Mouse (Mus musculus): ENCODE results near the gene Nipal3.

DNA sequence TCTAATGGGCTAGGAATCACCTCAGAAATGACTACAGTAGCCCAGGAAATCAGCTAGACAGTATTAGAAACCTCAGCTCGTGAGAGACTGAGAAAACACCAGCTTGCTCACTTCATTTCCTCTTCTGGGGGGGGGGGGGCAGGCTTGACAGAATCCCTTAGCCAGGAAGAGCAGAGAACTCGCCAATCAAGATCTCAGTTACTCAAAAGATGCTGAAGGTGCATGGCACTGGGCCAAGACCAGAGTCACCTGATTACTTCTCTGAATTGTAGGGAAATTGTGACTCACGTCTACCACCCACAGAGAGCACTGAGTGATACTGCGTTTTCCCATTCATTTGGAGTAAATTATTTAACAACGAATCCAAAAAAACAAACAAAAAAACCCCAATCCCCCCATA is 88.7 kb downstream of the Nipal3 start:
- TF ChIP-seq CTCF (IDR thresholded peaks at IDR 0.05; ENCODE audit: low read depth) (no peak), EP300 (IDR thresholded peaks at IDR 0.05; ENCODE audit: low read depth) (no peak)

All from liver, postnatal 0 days (tissue).